Comparison of ENCODE assay signal across 10 mouse cellular contexts in genomic region chr4:105640793-105641192, GRCm38 (mm10).
DNase-seq lines count a peak whose midpoint lies in the region; ATAC-seq and TF ChIP-seq lines count a peak whose summit lies in the region.
"Had no signal": no experiment of that assay in that cellular context is flagged by ENCODE, and none has a peak within 500 bp of the region (broad histone marks: within the 10 kb centered on the region; RNA-seq: fewer than 3 reads in every experiment).

No protein-coding gene starts in this region.

- TF ChIP-seq POLR2A in myocyte (IDR thresholded peaks at IDR 0.05; ENCODE audit: insufficient read length, low read depth) = no peak

- TF ChIP-seq CTCF in gastrocnemius, adult 2 months (IDR thresholded peaks at IDR 0.05) = no peak

- no peaks in the 10 kb centered on the region for H3K4me1 ChIP-seq in neural tube, embryonic 11.5 days (ENCODE audit: control insufficient read depth, insufficient read depth, low read length)
- H3K4me1 ChIP-seq in neural tube, embryonic 15.5 days = no peaks in the 10 kb centered on the region
- H3K4me1 ChIP-seq in intestine, embryonic 15.5 days (replicated peaks) = peaks cover 4% of the 10 kb centered on the region; the same call in 1 of the 2 replicates
- H3K4me1 ChIP-seq: forebrain, embryonic 15.5 days had no signal

- H3K4me3 ChIP-seq in gastrocnemius, adult 2 months = no peak overlapping the region
- no peak overlapping the region for H3K4me3 ChIP-seq in neural tube, embryonic 11.5 days (ENCODE audit: low read depth, low read length)
- no peak overlapping the region for H3K4me3 ChIP-seq in neural tube, embryonic 15.5 days (replicated peaks)
- H3K4me3 ChIP-seq in intestine, embryonic 15.5 days (replicated peaks) = no peak overlapping the region
- H3K4me3 ChIP-seq in myocyte = no peak overlapping the region
- H3K4me3 ChIP-seq: forebrain, embryonic 15.5 days had no signal

- H3K9ac ChIP-seq in neural tube, embryonic 11.5 days (ENCODE audit: low read length) = no peak overlapping the region
- H3K9ac ChIP-seq in neural tube, embryonic 15.5 days (replicated peaks) = no peak overlapping the region
- H3K9ac ChIP-seq in intestine, embryonic 15.5 days = no peak overlapping the region
- H3K9ac ChIP-seq: forebrain, embryonic 15.5 days had no signal

- WGBS in neural tube, embryonic 11.5 days = 66% methylated on average over 4 of the region's 4 CpGs
- WGBS in neural tube, embryonic 15.5 days = 61% methylated on average over 4 of the region's 4 CpGs
- 23% methylated on average over 4 of the region's 4 CpGs for WGBS in intestine, embryonic 15.5 days

- no peak for ATAC-seq in neural tube, embryonic 11.5 days (ENCODE audit: insufficient read depth, low FRiP score, low TSS enrichment)
- no peak for ATAC-seq in neural tube, embryonic 15.5 days (ENCODE audit: low FRiP score)
- ATAC-seq in intestine, embryonic 15.5 days = peak; percentile 62; the same call in 1 of the 2 replicates
- ATAC-seq: forebrain, embryonic 15.5 days had no signal

- H3K9me3 ChIP-seq in neural tube, embryonic 11.5 days (ENCODE audit: control insufficient read depth, low read length) = no peaks in the 10 kb centered on the region
- no peaks in the 10 kb centered on the region for H3K9me3 ChIP-seq in neural tube, embryonic 15.5 days (replicated peaks)
- no peaks in the 10 kb centered on the region for H3K9me3 ChIP-seq in intestine, embryonic 15.5 days
- H3K9me3 ChIP-seq: forebrain, embryonic 15.5 days had no signal

- H3K27me3 ChIP-seq in neural tube, embryonic 11.5 days (ENCODE audit: control insufficient read depth, insufficient read depth, low read length) = no peaks in the 10 kb centered on the region
- no peaks in the 10 kb centered on the region for H3K27me3 ChIP-seq in neural tube, embryonic 15.5 days (replicated peaks)
- H3K27me3 ChIP-seq in intestine, embryonic 15.5 days (replicated peaks) = no peaks in the 10 kb centered on the region
- H3K27me3 ChIP-seq in myocyte (ENCODE audit: control insufficient read depth, insufficient read depth, insufficient read length) = no peaks in the 10 kb centered on the region
- H3K27me3 ChIP-seq: forebrain, embryonic 15.5 days had no signal

- no peak overlapping the region for H3ac ChIP-seq in myocyte (ENCODE audit: control insufficient read depth, insufficient read length)

- no peak overlapping the region for H3K4me2 ChIP-seq in neural tube, embryonic 11.5 days (ENCODE audit: low read depth)
- no peak overlapping the region for H3K4me2 ChIP-seq in neural tube, embryonic 15.5 days
- H3K4me2 ChIP-seq in intestine, embryonic 15.5 days (replicated peaks) = no peak overlapping the region
- H3K4me2 ChIP-seq in myocyte (ENCODE audit: low read depth) = peak overlapping the region; percentile 57
- H3K4me2 ChIP-seq: forebrain, embryonic 15.5 days had no signal

- H3K79me2 ChIP-seq in myocyte (ENCODE audit: control insufficient read depth, insufficient read depth) = no peaks in the 10 kb centered on the region

- H3K27ac ChIP-seq in gastrocnemius, adult 2 months = no peak overlapping the region
- no peak overlapping the region for H3K27ac ChIP-seq in neural tube, embryonic 11.5 days (ENCODE audit: low read depth, low read length)
- no peak overlapping the region for H3K27ac ChIP-seq in neural tube, embryonic 15.5 days (replicated peaks)
- H3K27ac ChIP-seq in intestine, embryonic 15.5 days = no peak overlapping the region
- H3K27ac ChIP-seq: forebrain, embryonic 15.5 days had no signal

- no peaks in the 10 kb centered on the region for H3K36me3 ChIP-seq in neural tube, embryonic 11.5 days (ENCODE audit: control insufficient read depth, insufficient read depth, low read length)
- H3K36me3 ChIP-seq in neural tube, embryonic 15.5 days = no peaks in the 10 kb centered on the region
- H3K36me3 ChIP-seq in intestine, embryonic 15.5 days = no peaks in the 10 kb centered on the region
- H3K36me3 ChIP-seq in myocyte (ENCODE audit: control insufficient read depth, insufficient read depth) = no peaks in the 10 kb centered on the region
- H3K36me3 ChIP-seq: forebrain, embryonic 15.5 days had no signal

- intact Hi-C loops in gastrocnemius, adult 2 months (cut with DNase I) = no loop called here

- peak; percentile 34 for DNase-seq in gastrocnemius, adult 2 months
- DNase-seq in gastrocnemius, postnatal 10 days = no peak
- DNase-seq in neural tube, embryonic 11.5 days (ENCODE audit: low spot score) = peak; percentile 16
- no peak for DNase-seq in T-cell, adult 2 months (ENCODE audit: low spot score)
- no peak for DNase-seq in right cerebral cortex, adult 2 months (ENCODE audit: low spot score in 2 of 2)
- DNase-seq: right cerebral cortex, postnatal 14 days had no signal

TF ChIP-seq in myocyte, 11 proteins besides CTCF, POLR2A, EP300 and RAD21:
- TF ChIP-seq USF1 (IDR thresholded peaks at IDR 0.05; ENCODE audit: low read depth) (no peak), CEBPB (IDR thresholded peaks at IDR 0.05; ENCODE audit: insufficient read depth, poor library complexity, severe bottlenecking) (peak; percentile 94), TCF12 (IDR thresholded peaks at IDR 0.05; ENCODE audit: insufficient read depth, poor library complexity, severe bottlenecking) (no peak), REST (IDR thresholded peaks at IDR 0.05; ENCODE audit: insufficient read depth, insufficient read length) (no peak)

Comparison
In these comparisons a context has a peak if more than half of its experiments do, and no peak if none do; other contexts are left out.
1. DNase-seq: peak in gastrocnemius, adult 2 months (single experiment) and neural tube, embryonic 11.5 days (single experiment); none in gastrocnemius, postnatal 10 days (single experiment), T-cell, adult 2 months (single experiment) and right cerebral cortex, adult 2 months (0 of 2).